In the genomic region with DNA sequence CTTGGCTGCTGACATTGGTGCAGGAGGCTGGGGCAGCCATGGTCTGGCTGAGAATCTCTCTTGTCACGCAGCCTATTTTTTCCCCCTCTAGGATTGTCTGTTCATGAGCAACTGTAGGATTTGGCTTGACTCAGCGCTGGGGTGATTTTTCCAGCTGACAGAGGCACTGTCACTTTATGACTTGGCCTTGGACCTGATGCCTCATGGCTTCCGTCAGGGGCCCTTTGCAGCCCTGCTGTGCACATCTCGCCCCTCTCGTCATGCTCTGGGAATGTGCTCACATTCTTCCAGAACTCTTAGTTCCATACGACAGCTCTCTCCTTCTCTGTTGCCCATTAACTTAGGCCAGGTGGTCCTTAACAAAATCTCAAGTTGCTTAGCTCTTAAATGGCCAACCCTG, we compare ENCODE assay signal across 11 mouse cellular contexts.
DNase-seq lines count a peak whose midpoint lies in the region; ATAC-seq and TF ChIP-seq lines count a peak whose summit lies in the region.
"Had no signal": no experiment of that assay in that cellular context is flagged by ENCODE, and none has a peak within 500 bp of the region (broad histone marks: within the 10 kb centered on the region; RNA-seq: fewer than 3 reads in every experiment).

No protein-coding gene starts in this region.

- TF ChIP-seq CTCF in lung, embryonic 14.5 days (IDR thresholded peaks at IDR 0.05; ENCODE audit: low read depth) = no peak
- TF ChIP-seq CTCF in kidney, postnatal 0 days (IDR thresholded peaks at IDR 0.05; ENCODE audit: low read depth) = no peak

- DNase-seq in gastrocnemius, adult 18-20 months (ENCODE audit: low spot score) = peak; percentile 21
- DNase-seq in gastrocnemius, postnatal 4 days (ENCODE audit: low spot score in 2 of 2) = no peak
- DNase-seq in lung, embryonic 14.5 days = peak; percentile 23
- no peak for DNase-seq in lung, adult 18-20 months
- DNase-seq in kidney, postnatal 0 days (ENCODE audit: low spot score) = peak; percentile 51
- no peak for DNase-seq in layer of hippocampus, adult 9-10 months (ENCODE audit: low spot score)
- DNase-seq: B cell, adult 2 months had no signal

- no peaks in the 10 kb centered on the region for H3K27me3 ChIP-seq in lung, embryonic 14.5 days (ENCODE audit: insufficient read depth, low read length)
- no peaks in the 10 kb centered on the region for H3K27me3 ChIP-seq in kidney, postnatal 0 days (ENCODE audit: insufficient read depth, low read length)
- no peaks in the 10 kb centered on the region for H3K27me3 ChIP-seq in stomach, embryonic 14.5 days (ENCODE audit: control insufficient read depth, insufficient read depth, low read length)
- H3K27me3 ChIP-seq in forebrain, embryonic 15.5 days = no peaks in the 10 kb centered on the region

- H3K27ac ChIP-seq in lung, embryonic 14.5 days (ENCODE audit: low read depth) = no peak overlapping the region
- H3K27ac ChIP-seq in kidney, postnatal 0 days = peak overlapping the region; percentile 20
- H3K27ac ChIP-seq in stomach, embryonic 14.5 days (ENCODE audit: low read length) = peak overlapping the region; percentile 11; the same call in 1 of the 2 replicates
- no peak overlapping the region for H3K27ac ChIP-seq in forebrain, embryonic 15.5 days (replicated peaks)
- H3K27ac ChIP-seq: macrophage had no signal

- 65% methylated on average over 6 of the region's 6 CpGs for WGBS in lung, embryonic 14.5 days
- 48% methylated on average over 6 of the region's 6 CpGs for WGBS in kidney, postnatal 0 days
- whole genome bisulfite sequencing in stomach, embryonic 14.5 days = 60% methylated on average over 6 of the region's 6 CpGs
- WGBS in forebrain, embryonic 15.5 days = 87% methylated on average over 6 of the region's 6 CpGs

- no peak overlapping the region for H3K9ac ChIP-seq in lung, embryonic 14.5 days
- H3K9ac ChIP-seq in kidney, postnatal 0 days (ENCODE audit: low read depth, low read length) = no peak overlapping the region
- no peak overlapping the region for H3K9ac ChIP-seq in stomach, embryonic 14.5 days (replicated peaks; ENCODE audit: low read depth, low read length)
- no peak overlapping the region for H3K9ac ChIP-seq in forebrain, embryonic 15.5 days (replicated peaks)

- no peak overlapping the region for H3K4me3 ChIP-seq in lung, embryonic 14.5 days (ENCODE audit: low read depth, low read length)
- no peak overlapping the region for H3K4me3 ChIP-seq in kidney, postnatal 0 days (replicated peaks; ENCODE audit: low read depth, low read length)
- no peak overlapping the region for H3K4me3 ChIP-seq in stomach, embryonic 14.5 days (ENCODE audit: low read depth, low read length)
- H3K4me3 ChIP-seq in forebrain, embryonic 15.5 days = no peak overlapping the region
- H3K4me3 ChIP-seq: myocyte had no signal

- no peak; the same call in 1 of the 2 replicates for ATAC-seq in lung, embryonic 14.5 days (ENCODE audit: insufficient read depth)
- ATAC-seq in kidney, postnatal 0 days (replicated peaks; ENCODE audit: low FRiP score, low read depth) = peak; percentile 81; the same call in 1 of the 2 replicates
- 0 out of 2 replicates have a peak, but pooled peaks have one; percentile 28 for ATAC-seq in stomach, embryonic 14.5 days (ENCODE audit: insufficient number of reproducible peaks, insufficient read depth, low FRiP score, low read depth)
- ATAC-seq in forebrain, embryonic 15.5 days (replicated peaks) = no peak

- H3K36me3 ChIP-seq in lung, embryonic 14.5 days (ENCODE audit: insufficient read depth) = no peaks in the 10 kb centered on the region
- H3K36me3 ChIP-seq in kidney, postnatal 0 days (ENCODE audit: insufficient read depth, low read length) = no peaks in the 10 kb centered on the region
- no peaks in the 10 kb centered on the region for H3K36me3 ChIP-seq in stomach, embryonic 14.5 days (ENCODE audit: control insufficient read depth, insufficient read depth, low read length)
- no peaks in the 10 kb centered on the region for H3K36me3 ChIP-seq in forebrain, embryonic 15.5 days

- no peaks in the 10 kb centered on the region for H3K9me3 ChIP-seq in lung, embryonic 14.5 days (ENCODE audit: low read depth, low read length)
- H3K9me3 ChIP-seq in kidney, postnatal 0 days (replicated peaks; ENCODE audit: low read length) = no peaks in the 10 kb centered on the region
- no peaks in the 10 kb centered on the region for H3K9me3 ChIP-seq in stomach, embryonic 14.5 days (ENCODE audit: control insufficient read depth, low read depth, low read length)
- 0 out of 2 replicates have a peak, but pooled peaks cover 5% of the 10 kb centered on the region for H3K9me3 ChIP-seq in forebrain, embryonic 15.5 days

- no peaks in the 10 kb centered on the region for H3K4me1 ChIP-seq in lung, embryonic 14.5 days (ENCODE audit: insufficient read depth)
- no peaks in the 10 kb centered on the region for H3K4me1 ChIP-seq in kidney, postnatal 0 days (replicated peaks; ENCODE audit: insufficient read depth, low read length)
- no peaks in the 10 kb centered on the region for H3K4me1 ChIP-seq in stomach, embryonic 14.5 days (ENCODE audit: control insufficient read depth, insufficient read depth, low read length)
- H3K4me1 ChIP-seq in forebrain, embryonic 15.5 days = no peaks in the 10 kb centered on the region

- no peak overlapping the region for H3K4me2 ChIP-seq in lung, embryonic 14.5 days
- H3K4me2 ChIP-seq in kidney, postnatal 0 days (ENCODE audit: low read length) = no peak overlapping the region
- H3K4me2 ChIP-seq in stomach, embryonic 14.5 days (replicated peaks; ENCODE audit: low read depth, low read length) = no peak overlapping the region
- H3K4me2 ChIP-seq in forebrain, embryonic 15.5 days (replicated peaks) = no peak overlapping the region

Comparison
In these comparisons a context has a peak if more than half of its experiments do, and no peak if none do; other contexts are left out.
1. DNase-seq: peak in gastrocnemius, adult 18-20 months (single experiment), lung, embryonic 14.5 days (single experiment) and kidney, postnatal 0 days (single experiment); none in gastrocnemius, postnatal 4 days (0 of 2), lung, adult 18-20 months (0 of 2) and layer of hippocampus, adult 9-10 months (single experiment).
2. ATAC-seq: peak in kidney, postnatal 0 days (single experiment) and stomach, embryonic 14.5 days (single experiment); none in lung, embryonic 14.5 days (single experiment) and forebrain, embryonic 15.5 days (single experiment).
3. H3K27ac ChIP-seq: peak in kidney, postnatal 0 days (single experiment) and stomach, embryonic 14.5 days (single experiment); none in lung, embryonic 14.5 days (single experiment) and forebrain, embryonic 15.5 days (single experiment).